8 mouse cellular contexts compared by ENCODE assay signal in the genomic region with DNA sequence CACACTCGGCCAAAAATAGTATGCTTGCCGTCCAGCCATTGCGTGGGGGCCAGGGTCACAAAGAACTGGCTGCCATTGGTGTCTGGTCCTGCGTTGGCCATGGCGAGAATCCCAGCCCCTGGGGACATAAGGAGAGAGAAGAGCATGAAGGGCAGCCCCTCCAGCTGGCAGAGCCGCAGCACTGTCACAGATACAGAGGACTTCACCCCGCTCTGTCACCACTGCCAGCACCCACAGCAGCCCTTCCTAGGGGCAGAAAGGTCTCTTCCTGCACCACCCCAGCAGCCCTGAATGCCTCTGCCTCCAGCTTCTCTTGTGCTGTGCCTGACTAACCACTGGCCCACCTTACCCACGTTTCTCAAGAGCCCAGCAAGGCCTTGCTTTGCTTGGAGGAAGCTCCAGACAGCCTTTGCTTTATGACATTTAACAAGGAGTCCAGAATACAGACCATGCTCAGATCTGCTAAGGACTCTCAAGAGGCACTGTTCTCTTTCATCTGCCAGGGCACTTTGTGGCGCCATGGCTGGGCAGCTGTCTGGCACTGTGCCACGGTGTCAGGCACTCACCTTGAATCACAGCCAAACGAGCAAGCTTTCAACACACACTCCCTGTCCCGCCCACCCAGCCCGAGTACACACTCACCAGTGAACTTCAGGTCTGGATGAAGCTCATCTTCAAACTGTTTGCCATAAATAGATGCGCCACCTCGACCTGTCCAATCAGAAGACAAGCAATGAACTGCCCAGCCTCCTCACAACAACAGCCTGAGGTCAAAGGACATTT. TPM values are rescaled to one million over a fixed set of nuclear protein-coding genes. Genes with fewer than 3 reads are reported as not detected.
A peak's percentile ranks its signal among the peaks of the same experiment; 100 is the strongest.
DNase-seq lines count a peak whose midpoint lies in the region; ATAC-seq and TF ChIP-seq lines count a peak whose summit lies in the region.

No protein-coding gene starts in this region.

- 76% methylated on average over 15 of the region's 15 CpGs for WGBS in midbrain, postnatal 0 days
- WGBS in midbrain, embryonic 10.5 days: 91% methylated on average over 15 of the region's 15 CpGs
- 62% methylated on average over 15 of the region's 15 CpGs for WGBS in forebrain, postnatal 0 days
- 59% methylated on average over 15 of the region's 15 CpGs for WGBS in intestine, postnatal 0 days

- H3K4me3 ChIP-seq in midbrain, postnatal 0 days (ENCODE audit: low read depth, low read length): no peak overlapping the region
- H3K4me3 ChIP-seq in midbrain, embryonic 10.5 days: no peak overlapping the region
- H3K4me3 ChIP-seq in forebrain, postnatal 0 days (ENCODE audit: low read depth, low read length): no peak overlapping the region
- H3K4me3 ChIP-seq in intestine, postnatal 0 days (ENCODE audit: low read depth, low read length): no peak overlapping the region

- ATAC-seq in midbrain, postnatal 0 days (ENCODE audit: low FRiP score): no peak
- peak; percentile 27; the same call in 1 of the 2 replicates for ATAC-seq in forebrain, postnatal 0 days
- peak; percentile 69 for ATAC-seq in intestine, postnatal 0 days
- ATAC-seq in erythroblast, adult 5-6 weeks (replicated peaks; ENCODE audit: low FRiP score, poor library complexity, severe bottlenecking): no peak

- no peak overlapping the region for H3K27ac ChIP-seq in midbrain, postnatal 0 days (ENCODE audit: low read depth, low read length)
- no peak overlapping the region for H3K27ac ChIP-seq in midbrain, embryonic 10.5 days (replicated peaks)
- H3K27ac ChIP-seq in forebrain, postnatal 0 days (ENCODE audit: low read depth, low read length): 0 out of 2 replicates have a peak overlapping the region, but pooled peaks have one; percentile 4
- H3K27ac ChIP-seq in intestine, postnatal 0 days (ENCODE audit: low read depth, low read length): peak overlapping the region; percentile 54

- H3K36me3 ChIP-seq in midbrain, postnatal 0 days (ENCODE audit: insufficient read depth, low read length): peaks cover 15% of the 10 kb centered on the region
- H3K36me3 ChIP-seq in midbrain, embryonic 10.5 days: peaks cover 83% of the 10 kb centered on the region
- H3K36me3 ChIP-seq in forebrain, postnatal 0 days (ENCODE audit: insufficient read depth): peaks cover 34% of the 10 kb centered on the region
- peaks cover 39% of the 10 kb centered on the region for H3K36me3 ChIP-seq in intestine, postnatal 0 days (ENCODE audit: control insufficient read depth, insufficient read depth)

- H3K9me3 ChIP-seq in midbrain, postnatal 0 days (ENCODE audit: low read length): no peaks in the 10 kb centered on the region
- H3K9me3 ChIP-seq in midbrain, embryonic 10.5 days (replicated peaks): no peaks in the 10 kb centered on the region
- H3K9me3 ChIP-seq in forebrain, postnatal 0 days (ENCODE audit: low read length): no peaks in the 10 kb centered on the region
- no peaks in the 10 kb centered on the region for H3K9me3 ChIP-seq in intestine, postnatal 0 days (ENCODE audit: control insufficient read depth)

- TF ChIP-seq CTCF in midbrain, postnatal 0 days (IDR thresholded peaks at IDR 0.05): no peak
- no peak for TF ChIP-seq CTCF in forebrain, postnatal 0 days (IDR thresholded peaks at IDR 0.05; ENCODE audit: low read depth)
- no peak for TF ChIP-seq CTCF in intestine, postnatal 0 days (IDR thresholded peaks at IDR 0.05; ENCODE audit: low read depth)

- H3K4me2 ChIP-seq in midbrain, postnatal 0 days (ENCODE audit: low read depth, low read length, poor library complexity, severe bottlenecking): no peak overlapping the region
- no peak overlapping the region for H3K4me2 ChIP-seq in forebrain, postnatal 0 days (ENCODE audit: low read depth)
- no peak overlapping the region for H3K4me2 ChIP-seq in intestine, postnatal 0 days (replicated peaks; ENCODE audit: low read depth)

- peak; percentile 59 for DNase-seq in midbrain, postnatal 0 days (ENCODE audit: low spot score)
- no peak for DNase-seq in midbrain, embryonic 10.5 days (ENCODE audit: low spot score)
- DNase-seq in forebrain, postnatal 0 days: no peak
- DNase-seq in lung, postnatal 36 days: peak; percentile 88
- DNase-seq in spleen, adult 18-20 months: no peak
- no peak for DNase-seq in T-cell, adult 2 months (ENCODE audit: low spot score)

- no peaks in the 10 kb centered on the region for H3K27me3 ChIP-seq in midbrain, postnatal 0 days (ENCODE audit: insufficient read depth, low read length)
- H3K27me3 ChIP-seq in midbrain, embryonic 10.5 days (ENCODE audit: low read depth, poor library complexity, severe bottlenecking): no peaks in the 10 kb centered on the region
- no peaks in the 10 kb centered on the region for H3K27me3 ChIP-seq in forebrain, postnatal 0 days (ENCODE audit: insufficient read depth, low read length)
- H3K27me3 ChIP-seq in intestine, postnatal 0 days (replicated peaks; ENCODE audit: control insufficient read depth, insufficient read depth, low read length): no peaks in the 10 kb centered on the region

- no peak overlapping the region for H3K9ac ChIP-seq in midbrain, postnatal 0 days (replicated peaks; ENCODE audit: low read length, poor library complexity, severe bottlenecking)
- H3K9ac ChIP-seq in forebrain, postnatal 0 days: no peak overlapping the region
- no peak overlapping the region for H3K9ac ChIP-seq in intestine, postnatal 0 days (ENCODE audit: low read depth, low read length)

- no peaks in the 10 kb centered on the region for H3K4me1 ChIP-seq in midbrain, postnatal 0 days (ENCODE audit: insufficient read depth, low read length)
- peaks cover 5% of the 10 kb centered on the region; the same call in 1 of the 2 replicates for H3K4me1 ChIP-seq in midbrain, embryonic 10.5 days
- no peaks in the 10 kb centered on the region for H3K4me1 ChIP-seq in forebrain, postnatal 0 days (ENCODE audit: insufficient read depth)
- H3K4me1 ChIP-seq in intestine, postnatal 0 days (replicated peaks; ENCODE audit: control insufficient read depth, insufficient read depth, low read length): 0 out of 2 replicates have a peak, but pooled peaks cover 4% of the 10 kb centered on the region

RNA-seq across cellular contexts. Expression of gene Ppil1, which starts 12.2 kb away (rescaled TPM):
- total RNA-seq in midbrain, postnatal 0 days (2014; rRNA removed): 70.3 and 77.9 TPM in 2 replicates
- polyA plus RNA-seq in midbrain, postnatal 0 days (2015; fragmentation: Nextera tagmentation; extraction: Ambion mirVana): 95.7 and 103 TPM in 2 replicates
- polyA plus RNA-seq in midbrain, embryonic 10.5 days (2016; fragmentation: Nextera tagmentation; extraction: Ambion mirVana): 205 and 232 TPM in 2 replicates
- total RNA-seq in forebrain, postnatal 0 days (2014; rRNA removed): 67.8 and 79.7 TPM in 2 replicates
- 103 and 106 TPM in 2 replicates for polyA plus RNA-seq in forebrain, postnatal 0 days (2015; fragmentation: Nextera tagmentation; extraction: Ambion mirVana)
- polyA plus RNA-seq in intestine, postnatal 0 days (2015; fragmentation: Nextera tagmentation; extraction: Ambion mirVana): 53.7 and 59.1 TPM in 2 replicates
- 13.4 and 20.2 TPM in 2 replicates for total RNA-seq in erythroblast, adult 5-6 weeks (2015; ENCODE audit: low replicate concordance)
- 17.4 and 31.6 TPM in 2 replicates for total RNA-seq in erythroblast, adult 5-6 weeks (2017; ENCODE audit: low replicate concordance)

RNA-seq across cellular contexts. Expression of gene Cpne5, which starts 13.8 kb away (rescaled TPM):
- 85.1 and 86.5 TPM in 2 replicates for total RNA-seq in midbrain, postnatal 0 days (2014; rRNA removed)
- 88.9 and 90.2 TPM in 2 replicates for polyA plus RNA-seq in midbrain, postnatal 0 days (2015; fragmentation: Nextera tagmentation; extraction: Ambion mirVana)
- 10.7 and 14.8 TPM in 2 replicates for polyA plus RNA-seq in midbrain, embryonic 10.5 days (2016; fragmentation: Nextera tagmentation; extraction: Ambion mirVana)
- total RNA-seq in forebrain, postnatal 0 days (2014; rRNA removed): 46.2 and 60.0 TPM in 2 replicates
- 48.6 and 61.6 TPM in 2 replicates for polyA plus RNA-seq in forebrain, postnatal 0 days (2015; fragmentation: Nextera tagmentation; extraction: Ambion mirVana)
- polyA plus RNA-seq in intestine, postnatal 0 days (2015; fragmentation: Nextera tagmentation; extraction: Ambion mirVana): 2.7 and 3.3 TPM in 2 replicates
- not detected in 2 replicates for total RNA-seq in erythroblast, adult 5-6 weeks (2015; ENCODE audit: low replicate concordance)
- 0.26 and 0.70 TPM in 2 replicates for total RNA-seq in erythroblast, adult 5-6 weeks (2017; ENCODE audit: low replicate concordance)

RNA-seq across cellular contexts. Expression of gene BC004004, which starts 16.8 kb away (rescaled TPM):
- 120 and 128 TPM in 2 replicates for total RNA-seq in midbrain, postnatal 0 days (2014; rRNA removed)
- 146 and 152 TPM in 2 replicates for polyA plus RNA-seq in midbrain, postnatal 0 days (2015; fragmentation: Nextera tagmentation; extraction: Ambion mirVana)
- 62.8 and 67.9 TPM in 2 replicates for polyA plus RNA-seq in midbrain, embryonic 10.5 days (2016; fragmentation: Nextera tagmentation; extraction: Ambion mirVana)
- 121 and 128 TPM in 2 replicates for total RNA-seq in forebrain, postnatal 0 days (2014; rRNA removed)
- polyA plus RNA-seq in forebrain, postnatal 0 days (2015; fragmentation: Nextera tagmentation; extraction: Ambion mirVana): 153 and 174 TPM in 2 replicates
- polyA plus RNA-seq in intestine, postnatal 0 days (2015; fragmentation: Nextera tagmentation; extraction: Ambion mirVana): 111 and 116 TPM in 2 replicates
- total RNA-seq in erythroblast, adult 5-6 weeks (2015; ENCODE audit: low replicate concordance): 19.4 and 31.1 TPM in 2 replicates
- 38.9 and 41.0 TPM in 2 replicates for total RNA-seq in erythroblast, adult 5-6 weeks (2017; ENCODE audit: low replicate concordance)

Comparison
In these comparisons a context has a peak if more than half of its experiments do, and no peak if none do; other contexts are left out.
1. DNase-seq: peak in midbrain, postnatal 0 days (single experiment) and lung, postnatal 36 days (single experiment); none in midbrain, embryonic 10.5 days (single experiment), forebrain, postnatal 0 days (single experiment), spleen, adult 18-20 months (0 of 2) and T-cell, adult 2 months (single experiment).
2. ATAC-seq: peak in forebrain, postnatal 0 days (single experiment) and intestine, postnatal 0 days (single experiment); none in midbrain, postnatal 0 days (single experiment) and erythroblast, adult 5-6 weeks (single experiment).
3. H3K27ac ChIP-seq: peak in forebrain, postnatal 0 days (single experiment) and intestine, postnatal 0 days (single experiment); none in midbrain, postnatal 0 days (single experiment) and midbrain, embryonic 10.5 days (single experiment).